Mouse (Mus musculus) gastrocnemius, adult 2 months (tissue): ENCODE results near the gene Flt3l. TPM values are rescaled to one million over a fixed set of nuclear protein-coding genes. Genes with fewer than 3 reads are reported as not detected.
"Not testable (repeated sequence)": the region's sequence is repeated elsewhere in the genome, so short reads cannot be mapped to it uniquely, and the experiment has no call there.

Experiments
- DNase-seq: peaks from one replicate; pipeline ENCODE4 v3.0.0; 2022
- H3K27ac ChIP-seq: fragments of 200-600 bp; 2 replicates; pipeline ENCODE4 v1.8.1; 2022; ENCODE audit warnings: mild to moderate bottlenecking
- H3K4me3 ChIP-seq: fragments of 200-600 bp; 2 replicates; pipeline ENCODE4 v1.8.1; 2022; ENCODE audit warnings: mild to moderate bottlenecking, moderate library complexity
- CTCF ChIP-seq: fragments of 200-600 bp; IDR thresholded peaks from 2 replicates; pipeline ENCODE4 v1.8.1; 2022; ENCODE audit warnings: antibody characterized with exemption, mild to moderate bottlenecking, moderate library complexity
- intact Hi-C: fragments of 180-260 bp; cut with DNase I; formaldehyde crosslinking; loops from one replicate; pipeline ENCODE4 v1.15.1; 2025
- total RNA-seq, 2 experiments: library from RNA; stranded (reverse); gene quantifications; 2 replicates each; pipeline ENCODE4 v1.2.3; 2021

Gene Flt3l
- total RNA-seq, 2 experiments from 2014 or later, result 2.2 to 3.3 TPM

DNA sequence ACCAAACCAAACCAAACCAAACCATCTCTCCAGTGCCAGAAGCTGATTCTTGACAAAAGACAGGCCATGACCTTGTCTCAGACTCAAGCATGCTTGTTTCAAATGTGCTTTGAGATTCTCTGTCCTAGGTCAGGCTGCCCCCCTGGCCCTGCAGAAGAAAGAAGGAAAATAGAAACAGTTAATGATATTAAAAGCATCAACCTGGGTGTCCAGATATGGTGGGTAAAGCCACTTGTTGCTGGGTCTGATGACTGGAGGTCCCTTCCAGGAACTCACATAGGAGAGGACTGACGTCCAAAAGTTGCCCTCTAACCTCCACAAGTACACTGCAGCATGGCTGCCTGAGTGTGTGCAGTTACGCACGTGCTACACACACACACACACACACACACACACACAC is 24.6 kb upstream of the Flt3l start:
- H3K27ac ChIP-seq, result no peak overlapping the region

GRCm38 (mm10) chr7:45160316-45160800 is 24.1 kb upstream of the Flt3l start:
- intact Hi-C loops, result no loop called here
- DNase-seq, result no peak
- no peak for TF ChIP-seq CTCF
- no peak overlapping the region for H3K27ac ChIP-seq
- no peak overlapping the region for H3K4me3 ChIP-seq

More for the DNA sequence above, 24.6 kb upstream of the Flt3l start:
- no peak for TF ChIP-seq CTCF
- no peak overlapping the region for H3K4me3 ChIP-seq
- DNase-seq, result no peak
- intact Hi-C loops, result no loop called here

- no peak for DNase-seq
- no peak for TF ChIP-seq CTCF
- intact Hi-C loops, result no loop called here
- Histone ChIP-seq H3K27ac (no peak overlapping the region), H3K4me3 (no peak overlapping the region)
These were observed 22.8 kb upstream of the Flt3l start for GRCm38 (mm10) chr7:45158991-45159390.

DNA sequence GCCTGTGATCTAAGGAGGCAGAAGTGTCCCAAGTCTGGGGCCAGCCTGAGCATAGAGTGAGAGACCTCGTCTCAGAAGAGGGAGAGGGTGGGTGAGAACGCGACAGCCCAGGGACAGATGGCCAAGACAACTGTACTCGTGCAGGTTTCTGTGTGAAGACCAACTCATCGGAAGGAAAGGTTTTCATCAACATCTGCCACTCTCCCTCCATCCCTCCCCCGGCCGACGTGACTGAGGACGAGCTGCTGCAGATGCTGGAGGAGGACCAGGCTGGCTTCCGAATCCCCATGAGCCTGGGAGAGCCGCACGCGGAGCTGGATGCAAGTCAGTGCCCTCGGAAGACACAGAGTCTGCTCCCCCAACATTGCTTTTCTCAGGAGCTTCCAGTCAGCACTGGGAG is 21.2 kb upstream of the Flt3l start:
- no peak overlapping the region for H3K27ac ChIP-seq
- no peak overlapping the region for H3K4me3 ChIP-seq
- intact Hi-C loops, result no loop called here
- TF ChIP-seq CTCF, result no peak
- DNase-seq, result no peak

DNA sequence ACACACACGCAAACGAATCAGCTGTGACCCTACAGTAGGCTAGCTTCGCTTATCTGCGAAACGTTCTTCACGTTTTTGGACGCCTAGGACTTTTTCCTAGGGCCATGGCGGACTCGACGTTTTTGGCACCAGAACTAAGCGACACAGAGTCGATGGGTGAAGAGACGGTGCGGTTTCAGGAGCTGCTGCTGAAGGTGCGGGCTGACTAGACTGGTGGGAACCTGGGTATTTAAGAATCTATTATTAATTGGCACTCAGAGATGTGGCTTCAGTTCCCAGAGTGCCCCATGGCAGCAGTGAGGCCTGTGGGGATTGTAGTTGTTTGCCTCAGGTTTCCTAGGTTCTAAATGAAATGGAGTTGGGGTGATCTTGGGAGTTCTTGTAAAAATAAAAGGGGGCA is 20.0 kb upstream of the Flt3l start:
- no peak for DNase-seq
- Histone ChIP-seq H3K4me3 (no peak overlapping the region), H3K27ac (no peak overlapping the region)
- no peak for TF ChIP-seq CTCF
- intact Hi-C loops, result no loop called here

DNA sequence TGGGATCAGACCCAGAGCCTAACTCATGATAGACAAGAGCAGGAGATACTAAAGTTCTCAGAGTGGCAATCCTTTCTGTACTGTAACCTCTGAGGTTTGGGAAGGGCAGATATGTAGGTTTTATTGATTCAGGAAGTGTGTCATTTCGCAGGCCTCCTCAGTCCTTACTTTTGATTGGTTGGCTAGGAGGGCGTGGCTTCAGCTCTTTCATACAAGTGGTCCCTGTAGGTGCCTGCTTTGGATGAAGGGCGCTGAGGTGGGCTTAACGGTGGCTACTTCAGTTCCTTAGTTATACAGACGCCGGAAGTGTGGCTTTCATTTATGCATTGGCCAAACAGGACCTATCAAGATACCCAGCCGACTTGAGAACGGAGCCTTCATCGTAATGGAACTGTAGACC is 19.4 kb upstream of the Flt3l start:
- DNase-seq, result no peak
- Histone ChIP-seq H3K4me3 (no peak overlapping the region), H3K27ac (peak overlapping the region; percentile 97; the same call in 1 of the 2 replicates)
- no peak for TF ChIP-seq CTCF
- intact Hi-C loops, result no loop called here

- Histone ChIP-seq H3K27ac (peak overlapping the region; percentile 97), H3K4me3 (peak overlapping the region; percentile 86)
- TF ChIP-seq CTCF, result peak; percentile 62
- intact Hi-C loops, result no loop called here
- DNase-seq, result peak; percentile 76
These were observed 18.8 kb upstream of the Flt3l start for GRCm38 (mm10) chr7:45154993-45155514.

DNA sequence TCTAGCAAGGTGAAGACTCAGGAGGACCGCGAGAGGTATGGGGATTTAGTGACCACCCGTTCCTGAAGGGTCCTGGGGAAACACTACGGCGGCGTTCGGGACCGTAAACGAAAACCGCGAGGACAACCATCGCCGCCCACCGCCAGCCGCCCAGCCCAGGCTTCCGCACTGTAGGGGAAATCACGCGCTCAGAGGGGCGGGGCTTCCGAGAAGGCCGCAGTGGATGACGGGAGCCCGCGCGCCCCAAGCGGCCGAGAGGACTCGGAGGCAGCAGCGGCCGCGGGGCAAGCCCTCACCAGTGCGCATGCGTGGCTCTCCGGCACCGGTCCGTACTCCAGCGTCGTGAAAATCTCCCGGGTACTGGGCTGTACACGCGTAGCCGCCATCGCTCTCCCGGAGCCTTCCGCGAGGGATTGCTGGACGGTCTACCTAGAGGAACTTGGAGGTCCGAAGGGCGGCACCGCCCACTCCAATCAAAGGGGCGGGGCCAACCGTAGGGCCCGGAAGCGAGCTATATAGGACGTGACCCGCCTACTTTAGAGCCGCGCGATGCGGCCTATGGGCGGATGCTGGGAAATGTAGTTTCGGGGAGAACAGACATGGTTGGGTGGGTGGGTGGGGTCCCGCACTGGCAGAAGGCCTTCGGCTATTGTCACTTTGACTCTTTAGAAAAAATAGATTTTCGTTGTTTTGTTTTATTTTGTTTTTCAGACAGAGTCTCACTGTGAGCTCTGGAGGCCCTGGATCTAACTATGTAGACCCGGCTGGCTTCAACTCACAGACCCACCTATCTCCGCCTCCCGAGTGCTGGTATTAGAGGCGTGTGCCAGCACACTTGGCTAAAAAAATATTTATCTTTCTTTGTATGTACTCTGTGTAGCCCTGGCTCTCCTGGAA is 18.1 kb upstream of the Flt3l start, which contains the start of the genes Pih1d1 and Aldh16a1:
Gene Pih1d1, plus strand, starts transcription at position 208 of the 897 bp plus-strand sequence.
Gene Aldh16a1, minus strand, starts transcription at position 489 of the 897 bp plus-strand sequence.
- peak; percentile 68 for TF ChIP-seq CTCF
- H3K4me3 ChIP-seq, result peak within 1 kb of the TSS; percentile 86
- intact Hi-C loops, result no loop called here
- DNase-seq, result peak; percentile 99
- H3K27ac ChIP-seq, result peak within 1 kb of the TSS; percentile 97

DNA sequence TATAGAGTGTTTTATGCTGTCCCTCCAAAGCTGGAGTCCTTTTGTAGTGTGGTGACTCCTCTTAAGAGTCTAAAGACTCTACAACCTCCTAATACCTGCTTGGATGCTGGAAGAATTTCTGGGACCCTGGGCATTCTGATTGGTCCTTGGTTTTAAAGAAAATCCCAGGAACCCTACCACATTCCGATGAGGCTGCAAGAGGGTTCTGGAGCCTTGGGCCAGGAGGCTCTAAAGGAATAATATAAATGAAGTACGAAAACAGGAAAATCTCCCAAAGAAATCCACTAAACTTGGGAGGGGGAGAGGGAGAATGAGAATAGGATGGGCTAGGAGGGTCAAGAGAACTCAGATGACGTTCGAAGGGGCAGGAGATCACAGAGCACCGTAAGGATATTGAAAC is 17.4 kb upstream of the Flt3l start:
- no peak for TF ChIP-seq CTCF
- Histone ChIP-seq H3K27ac (peak overlapping the region; percentile 97), H3K4me3 (peak overlapping the region; percentile 86)
- intact Hi-C loops, result no loop called here
- no peak for DNase-seq

GRCm38 (mm10) chr7:45153052-45153451 is 16.8 kb upstream of the Flt3l start:
- peak overlapping the region; percentile 97 for H3K27ac ChIP-seq
- intact Hi-C loops, H3K4me3 ChIP-seq, DNase-seq: not testable (repeated sequence)

DNA sequence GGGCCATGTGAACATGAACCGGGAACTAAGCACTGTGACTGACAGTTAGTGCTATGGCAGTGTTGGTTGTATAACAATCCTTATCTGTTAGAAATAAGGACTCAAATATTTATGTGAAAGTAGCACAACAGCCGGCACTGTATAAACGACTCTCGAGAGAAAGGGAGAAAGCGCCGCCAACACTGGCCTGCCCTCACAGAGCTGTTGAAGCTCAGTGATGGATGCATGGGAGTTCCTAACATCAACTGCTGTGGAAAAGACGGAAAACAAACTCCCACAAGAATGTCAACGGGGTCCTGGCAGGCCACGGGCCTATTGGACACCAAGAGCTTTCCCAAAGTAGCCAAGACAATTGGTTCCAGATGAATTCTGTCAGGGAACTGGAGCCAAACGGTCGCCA is 15.1 kb upstream of the Flt3l start:
- Histone ChIP-seq H3K4me3 (no peak overlapping the region), H3K27ac (peak overlapping the region; percentile 77)
- peak; percentile 64 for DNase-seq
- intact Hi-C loops, result no loop called here
- TF ChIP-seq CTCF, result no peak

- TF ChIP-seq CTCF, result no peak
- H3K4me3 ChIP-seq, result no peak overlapping the region
- H3K27ac ChIP-seq, result peak overlapping the region; percentile 77
- intact Hi-C loops, result no loop called here
- DNase-seq, result no peak
These were observed 14.1 kb upstream of the Flt3l start for GRCm38 (mm10) chr7:45150321-45150720.

DNA sequence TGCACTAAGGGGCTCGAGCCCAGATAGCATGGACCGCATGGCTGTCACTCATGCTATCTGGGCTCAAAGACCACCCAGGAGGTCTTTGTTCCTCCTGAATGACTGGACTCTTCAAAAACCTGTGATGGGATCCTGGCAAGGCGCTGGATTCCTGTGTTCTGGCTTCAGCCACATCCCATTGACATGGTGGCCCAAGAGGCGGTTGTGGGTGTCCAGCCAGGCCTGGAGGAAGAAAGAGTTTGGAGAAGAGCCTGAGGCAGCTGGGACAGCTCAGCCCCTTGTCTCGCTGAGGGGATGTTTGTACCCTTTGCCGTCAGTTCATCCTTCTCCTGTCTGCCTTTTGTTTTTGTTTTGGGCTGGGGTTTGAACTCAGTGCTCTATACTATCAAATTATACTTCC is 13.3 kb upstream of the Flt3l start:
- no peak overlapping the region for H3K4me3 ChIP-seq
- intact Hi-C loops, result no loop called here
- TF ChIP-seq CTCF, result no peak
- DNase-seq, result peak; percentile 51
- peak overlapping the region; percentile 77 for H3K27ac ChIP-seq
